Mouse (Mus musculus): Measurements from ENCODE around the gene Lrrc61. TPM values are rescaled to one million over a fixed set of nuclear protein-coding genes. Genes with fewer than 3 reads are reported as not detected.
A peak's percentile ranks its signal among the peaks of the same experiment; 100 is the strongest.
"Not testable (repeated sequence)": the region's sequence is repeated elsewhere in the genome, so short reads cannot be mapped to it uniquely, and the experiment has no call there.

Lrrc61 gene
- 0.81 and 1.5 TPM in 2 replicates for polyA plus RNA-seq (2015; fragmentation: Nextera tagmentation; extraction: Ambion mirVana)

- under 1% methylated on average over 39 of the region's 39 CpGs for WGBS (ENCODE audit: insufficient replicate concordance)
- Histone ChIP-seq H3K4me3 (replicated peaks) (peak within 1 kb of the TSS; percentile 58), H3K4me2 (peak within 1 kb of the TSS; percentile 75), H3K36me3 (no peaks in the 10 kb centered on the region), H3K9me3 (replicated peaks) (no peaks in the 10 kb centered on the region), H3K27me3 (no peaks in the 10 kb centered on the region), H3K9ac (peak within 1 kb of the TSS; percentile 64), H3K4me1 (replicated peaks) (peaks cover 10% of the 10 kb centered on the region), H3K27ac (peak within 1 kb of the TSS; percentile 81)
- DNase-seq: peak; percentile 78
- peak; percentile 89 for ATAC-seq (ENCODE audit: low read depth)
Measured at GRCm38 (mm10) chr6:48554280-48555103, at the start of gene Lrrc61. Gene Lrrc61 (plus strand): TSS chr6:48554796.

GRCm38 (mm10) chr6:48508087-48508486, 46.5 kb upstream of the Lrrc61 start:
- Histone ChIP-seq H3K27ac (no peak overlapping the region), H3K9me3 (replicated peaks) (no peaks in the 10 kb centered on the region), H3K4me1 (replicated peaks) (peaks cover 7% of the 10 kb centered on the region; the same call in 1 of the 2 replicates), H3K36me3 (peaks cover 12% of the 10 kb centered on the region), H3K27me3 (no peaks in the 10 kb centered on the region), H3K4me3 (replicated peaks) (no peak overlapping the region), H3K9ac (no peak overlapping the region), H3K4me2 (no peak overlapping the region)
- DNase-seq (no peak), ATAC-seq (ENCODE audit: low read depth) (no peak)
- WGBS (ENCODE audit: insufficient replicate concordance): 38% methylated on average over 4 of the region's 4 CpGs

- Histone ChIP-seq H3K4me1 (replicated peaks) (no peaks in the 10 kb centered on the region), H3K4me3 (replicated peaks) (no peak overlapping the region), H3K27me3 (no peaks in the 10 kb centered on the region), H3K36me3 (peaks cover 18% of the 10 kb centered on the region), H3K9me3 (replicated peaks) (no peaks in the 10 kb centered on the region), H3K9ac (no peak overlapping the region), H3K4me2 (no peak overlapping the region), H3K27ac (no peak overlapping the region)
- 36% methylated on average over 4 of the region's 4 CpGs for WGBS (ENCODE audit: insufficient replicate concordance)
- ATAC-seq (ENCODE audit: low read depth): no peak
- no peak for DNase-seq
Measured at GRCm38 (mm10) chr6:48510426-48510825, 44.2 kb upstream of the Lrrc61 start.

- H3K4me2 ChIP-seq: no peak overlapping the region
- ATAC-seq (ENCODE audit: low read depth) (no peak), DNase-seq (no peak)
- H3K27ac ChIP-seq: no peak overlapping the region
- no peaks in the 10 kb centered on the region for H3K9me3 ChIP-seq (replicated peaks)
- H3K36me3 ChIP-seq: peaks cover 31% of the 10 kb centered on the region
- no peaks in the 10 kb centered on the region for H3K27me3 ChIP-seq
- H3K9ac ChIP-seq: no peak overlapping the region
- WGBS (ENCODE audit: insufficient replicate concordance): 43% methylated on average over 7 of the region's 7 CpGs
- H3K4me1 ChIP-seq (replicated peaks): no peaks in the 10 kb centered on the region
- no peak overlapping the region for H3K4me3 ChIP-seq (replicated peaks)
Measured at GRCm38 (mm10) chr6:48511861-48512260, 42.7 kb upstream of the Lrrc61 start.

GRCm38 (mm10) chr6:48524882-48525281, 29.7 kb upstream of the Lrrc61 start:
- H3K9ac ChIP-seq; H3K4me1 ChIP-seq (replicated peaks); ATAC-seq (ENCODE audit: low read depth); H3K27me3 ChIP-seq; H3K4me3 ChIP-seq (replicated peaks); H3K9me3 ChIP-seq (replicated peaks); DNase-seq; H3K36me3 ChIP-seq; H3K4me2 ChIP-seq; H3K27ac ChIP-seq: not testable (repeated sequence)
- 88% methylated on average over 16 of the region's 16 CpGs for WGBS (ENCODE audit: insufficient replicate concordance)

- Histone ChIP-seq H3K27me3 (no peaks in the 10 kb centered on the region), H3K4me1 (replicated peaks) (no peaks in the 10 kb centered on the region; the same call in 1 of the 2 replicates), H3K27ac (no peak overlapping the region), H3K4me3 (replicated peaks) (no peak overlapping the region), H3K4me2 (no peak overlapping the region), H3K9me3 (replicated peaks) (no peaks in the 10 kb centered on the region), H3K9ac (no peak overlapping the region), H3K36me3 (no peaks in the 10 kb centered on the region)
- DNase-seq (no peak), ATAC-seq (ENCODE audit: low read depth) (no peak)
- WGBS (ENCODE audit: insufficient replicate concordance): 74% methylated on average over 9 of the region's 9 CpGs
Measured at GRCm38 (mm10) chr6:48527901-48528300, 26.7 kb upstream of the Lrrc61 start.

- DNase-seq (no peak), ATAC-seq (ENCODE audit: low read depth) (no peak)
- Histone ChIP-seq H3K4me3 (replicated peaks) (no peak overlapping the region), H3K4me1 (replicated peaks) (no peaks in the 10 kb centered on the region; the same call in 1 of the 2 replicates), H3K9me3 (replicated peaks) (no peaks in the 10 kb centered on the region), H3K27me3 (no peaks in the 10 kb centered on the region), H3K27ac (no peak overlapping the region), H3K36me3 (no peaks in the 10 kb centered on the region), H3K9ac (no peak overlapping the region), H3K4me2 (no peak overlapping the region)
- WGBS (ENCODE audit: insufficient replicate concordance): 39% methylated on average over 14 of the region's 14 CpGs
Measured at GRCm38 (mm10) chr6:48529261-48529660, 25.3 kb upstream of the Lrrc61 start.

GRCm38 (mm10) chr6:48529871-48530440, 24.6 kb upstream of the Lrrc61 start:
- no peak overlapping the region for H3K9ac ChIP-seq
- no peaks in the 10 kb centered on the region for H3K9me3 ChIP-seq (replicated peaks)
- DNase-seq: no peak
- H3K4me2 ChIP-seq: no peak overlapping the region
- H3K36me3 ChIP-seq: no peaks in the 10 kb centered on the region
- no peak overlapping the region for H3K27ac ChIP-seq
- no peaks in the 10 kb centered on the region for H3K27me3 ChIP-seq
- no peak for ATAC-seq (ENCODE audit: low read depth)
- H3K4me1 ChIP-seq (replicated peaks): no peaks in the 10 kb centered on the region; the same call in 1 of the 2 replicates
- H3K4me3 ChIP-seq (replicated peaks): no peak overlapping the region
- 66% methylated on average over 16 of the region's 16 CpGs for WGBS (ENCODE audit: insufficient replicate concordance)

- 67% methylated on average over 2 of the region's 2 CpGs for WGBS (ENCODE audit: insufficient replicate concordance)
- Histone ChIP-seq H3K4me1 (replicated peaks) (no peaks in the 10 kb centered on the region; the same call in 1 of the 2 replicates), H3K27ac (no peak overlapping the region), H3K36me3 (no peaks in the 10 kb centered on the region), H3K9ac (no peak overlapping the region), H3K4me2 (no peak overlapping the region), H3K9me3 (replicated peaks) (no peaks in the 10 kb centered on the region), H3K4me3 (replicated peaks) (no peak overlapping the region), H3K27me3 (no peaks in the 10 kb centered on the region)
- DNase-seq (no peak), ATAC-seq (ENCODE audit: low read depth) (no peak)
Measured at GRCm38 (mm10) chr6:48530862-48531261, 23.7 kb upstream of the Lrrc61 start.

- ATAC-seq (ENCODE audit: low read depth): no peak
- no peak overlapping the region for H3K4me3 ChIP-seq (replicated peaks)
Measured at GRCm38 (mm10) chr6:48533475-48533874, 21.1 kb upstream of the Lrrc61 start.

GRCm38 (mm10) chr6:48534913-48535312, 19.7 kb upstream of the Lrrc61 start:
- Histone ChIP-seq H3K4me3 (replicated peaks) (no peak overlapping the region), H3K9me3 (replicated peaks) (no peaks in the 10 kb centered on the region), H3K4me1 (replicated peaks) (no peaks in the 10 kb centered on the region; the same call in none of the 2 replicates), H3K4me2 (no peak overlapping the region), H3K9ac (no peak overlapping the region), H3K27me3 (no peaks in the 10 kb centered on the region), H3K36me3 (no peaks in the 10 kb centered on the region), H3K27ac (no peak overlapping the region)
- no peak for DNase-seq
- no peak for ATAC-seq (ENCODE audit: low read depth)
- WGBS (ENCODE audit: insufficient replicate concordance): 65% methylated on average over 8 of the region's 8 CpGs

More at GRCm38 (mm10) chr6:48533475-48533874, 21.1 kb upstream of the Lrrc61 start:
- H3K36me3 ChIP-seq: no peaks in the 10 kb centered on the region
- WGBS (ENCODE audit: insufficient replicate concordance): 54% methylated on average over 2 of the region's 2 CpGs
- H3K27me3 ChIP-seq: no peaks in the 10 kb centered on the region
- H3K27ac ChIP-seq: no peak overlapping the region
- no peaks in the 10 kb centered on the region for H3K9me3 ChIP-seq (replicated peaks)
- no peak overlapping the region for H3K9ac ChIP-seq
- no peak overlapping the region for H3K4me2 ChIP-seq
- DNase-seq: no peak
- H3K4me1 ChIP-seq (replicated peaks): no peaks in the 10 kb centered on the region; the same call in none of the 2 replicates

Measured in liver, embryonic 13.5 days (tissue).